Mouse (Mus musculus) stomach, postnatal 0 days (tissue): ENCODE results near the gene Pnpla3.

Experiments
- CTCF ChIP-seq: IDR thresholded peaks from 2 replicates; pipeline ENCODE4 v1.5.1; 2016; ENCODE audit warnings: antibody characterized with exemption, low read depth, mild to moderate bottlenecking, moderate library complexity
- EP300 ChIP-seq: optimal IDR thresholded peaks from 2 replicates; pipeline ENCODE3; 2016; ENCODE audit warnings: antibody characterized with exemption

DNA sequence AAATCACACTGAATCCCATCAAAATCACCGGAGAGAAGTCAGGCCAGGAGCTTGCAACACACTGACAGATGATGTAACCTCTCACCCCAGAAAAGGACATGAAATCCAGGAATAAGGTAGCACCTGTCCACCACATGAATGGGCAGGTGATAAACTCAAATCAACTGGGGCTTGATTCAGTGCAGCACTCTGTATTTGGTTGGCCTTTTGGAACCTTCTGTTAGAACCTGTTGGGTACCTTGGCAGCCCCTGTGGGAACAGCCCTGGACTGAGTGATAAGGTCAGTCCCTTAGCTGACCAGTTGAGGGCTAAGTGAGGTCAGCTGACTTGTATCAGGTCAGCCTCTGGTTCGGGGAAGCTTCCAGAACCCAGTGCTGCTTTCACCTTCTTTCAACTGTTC is 11.5 kb upstream of the Pnpla3 start:
- TF ChIP-seq CTCF (no peak), EP300 (no peak)
